Mouse (Mus musculus) MEL (cell line): ENCODE results near the gene Bmp6. TPM values are rescaled to one million over a fixed set of nuclear protein-coding genes. Genes with fewer than 3 reads are reported as not detected.

ENCODE experiments used
- DNase-seq: peaks from one replicate; pipeline ENCODE4 v3.0.0; 2011; ENCODE audit warnings: low read depth, low spot score
- H3K27ac ChIP-seq: 2 replicates; pipeline ENCODE4 v1.5.1; 2012; ENCODE audit warnings: low read depth, mild to moderate bottlenecking, control low read depth, low read length, moderate library complexity; ENCODE audit not compliant: control insufficient read depth
- H3K27me3 ChIP-seq, 2 experiments: fragments of 150-350 bp in 1 of 2; sonication (generic) in 1 of 2; 2 replicates each; pipeline ENCODE4 v1.6.1; 2012; ENCODE audit warnings: low read length in 2 of 2, mild to moderate bottlenecking in 2 of 2, improper control_type of control experiment in 1 of 2, moderate library complexity in 1 of 2; ENCODE audit not compliant: insufficient read depth in 2 of 2, control insufficient read depth in 1 of 2
- H3K36me3 ChIP-seq, 2 experiments: 2 replicates each; pipeline ENCODE4 v1.6.1; 2012 to 2014; ENCODE audit warnings: low read length in 2 of 2, improper control_type of control experiment in 1 of 2, inconsistent platforms in 1 of 2, mild to moderate bottlenecking in 1 of 2; ENCODE audit not compliant: insufficient read depth in 2 of 2, control insufficient read depth in 1 of 2
- H3K4me1 ChIP-seq, 2 experiments: fragments of 150-350 bp in 1 of 2; sonication (generic) in 1 of 2; 2 replicates each; pipeline ENCODE4 v1.6.1; 2012; ENCODE audit warnings: low read length in 2 of 2, improper control_type of control experiment in 1 of 2, mild to moderate bottlenecking in 1 of 2; ENCODE audit not compliant: insufficient read depth in 2 of 2, control insufficient read depth in 1 of 2
- H3K4me3 ChIP-seq, 2 experiments: fragments of 150-350 bp in 1 of 2; sonication (generic) in 1 of 2; 2 replicates each; pipeline ENCODE4 v1.5.1; 2012; ENCODE audit warnings: low read depth in 2 of 2, low read length in 2 of 2, mild to moderate bottlenecking in 2 of 2, moderate library complexity in 2 of 2, control low read depth in 1 of 2, improper control_type of control experiment in 1 of 2; ENCODE audit not compliant: control insufficient read depth in 1 of 2, insufficient read depth in 1 of 2
- H3K79me2 ChIP-seq: 2 replicates; pipeline ENCODE4 v1.6.1; 2012; ENCODE audit warnings: mild to moderate bottlenecking, low read length, moderate library complexity; ENCODE audit not compliant: control insufficient read depth, poor library complexity, insufficient read depth
- H3K9ac ChIP-seq: 2 replicates; pipeline ENCODE4 v1.6.1; 2012; ENCODE audit warnings: low read depth, mild to moderate bottlenecking, control low read depth, low read length, moderate library complexity; ENCODE audit not compliant: control insufficient read depth, poor library complexity, severe bottlenecking
- H3K9me3 ChIP-seq: fragments of 150-350 bp; sonication (generic); replicated peaks from 2 replicates; pipeline ENCODE4 v1.6.1; 2012; ENCODE audit warnings: mild to moderate bottlenecking, low read length, improper control_type of control experiment, moderate library complexity; ENCODE audit not compliant: insufficient read depth
- CHD1 ChIP-seq: IDR thresholded peaks from 2 replicates; pipeline ENCODE4 v1.6.1; 2012; ENCODE audit warnings: low read depth, mild to moderate bottlenecking, inconsistent platforms, low read length, improper control_type of control experiment
- ELF1 ChIP-seq: IDR thresholded peaks from 2 replicates; pipeline ENCODE4 v1.6.1; 2014; ENCODE audit warnings: low read depth, mild to moderate bottlenecking, inconsistent platforms, low read length, improper control_type of control experiment, moderate library complexity
- GABPA ChIP-seq: IDR thresholded peaks from 2 replicates; pipeline ENCODE4 v1.6.1; 2012; ENCODE audit warnings: low read depth, mild to moderate bottlenecking, inconsistent platforms, low read length, improper control_type of control experiment, moderate library complexity
- GATA1 ChIP-seq: IDR thresholded peaks from 2 replicates; pipeline ENCODE4 v1.6.1; 2011; ENCODE audit warnings: low read depth, low read length, improper control_type of control experiment
- JUND ChIP-seq: IDR thresholded peaks from 2 replicates; pipeline ENCODE4 v1.6.1; 2011; ENCODE audit warnings: low read depth, mild to moderate bottlenecking, improper control_type of control experiment, low read length
- KAT2A ChIP-seq: conservative IDR thresholded peaks from 2 replicates; pipeline ENCODE4 v1.6.1; 2012; ENCODE audit warnings: low read depth, low read length, improper control_type of control experiment, inconsistent platforms
- MAX ChIP-seq: IDR thresholded peaks from 2 replicates; pipeline ENCODE4 v1.6.1; 2011; ENCODE audit warnings: low read length, improper control_type of control experiment
- MEF2A ChIP-seq: IDR thresholded peaks from 2 replicates; pipeline ENCODE4 v1.6.1; 2014; ENCODE audit warnings: low read depth, mild to moderate bottlenecking, inconsistent platforms, low read length, improper control_type of control experiment; ENCODE audit not compliant: poor library complexity, insufficient replicate concordance, severe bottlenecking; ENCODE audit errors: extremely low read depth
- MYB ChIP-seq: IDR thresholded peaks from 2 replicates; pipeline ENCODE4 v1.6.1; 2011; ENCODE audit warnings: mild to moderate bottlenecking, low read depth, low read length, improper control_type of control experiment
- MYC ChIP-seq: IDR thresholded peaks from 2 replicates; pipeline ENCODE4 v1.6.1; 2011; ENCODE audit warnings: low read depth, mild to moderate bottlenecking, low read length, improper control_type of control experiment, moderate library complexity
- NELFE ChIP-seq: IDR thresholded peaks from 2 replicates; pipeline ENCODE4 v1.6.1; 2011; ENCODE audit warnings: low read depth, low read length, improper control_type of control experiment
- POLR2A ChIP-seq, 2 experiments: IDR thresholded peaks; 2 replicates each; pipeline ENCODE4 v1.6.1; 2011 to 2012; ENCODE audit warnings: low read length in 2 of 2, mild to moderate bottlenecking in 2 of 2, control low read depth in 1 of 2, improper control_type of control experiment in 1 of 2, low read depth in 1 of 2, moderate library complexity in 1 of 2; ENCODE audit not compliant: control insufficient read depth in 1 of 2, insufficient read depth in 1 of 2, poor library complexity in 1 of 2
- RAD21 ChIP-seq: IDR thresholded peaks from 2 replicates; pipeline ENCODE4 v1.6.1; 2011; ENCODE audit warnings: mild to moderate bottlenecking, low read depth, low read length, improper control_type of control experiment
- RCOR1 ChIP-seq: IDR thresholded peaks from 2 replicates; pipeline ENCODE4 v1.6.1; 2012; ENCODE audit warnings: low read depth, mild to moderate bottlenecking, inconsistent platforms, low read length, improper control_type of control experiment
- SMC3 ChIP-seq: IDR thresholded peaks from 2 replicates; pipeline ENCODE4 v1.6.1; 2011; ENCODE audit warnings: low read depth, low read length, improper control_type of control experiment
- TAL1 ChIP-seq: IDR thresholded peaks from 2 replicates; pipeline ENCODE4 v1.6.1; 2012; ENCODE audit warnings: mild to moderate bottlenecking, inconsistent platforms, low read length, moderate library complexity, mixed read lengths
- TBP ChIP-seq: IDR thresholded peaks from 2 replicates; pipeline ENCODE4 v1.8.0; 2011; ENCODE audit warnings: low read depth, low read length, improper control_type of control experiment
- TCF12 ChIP-seq: IDR thresholded peaks from 2 replicates; pipeline ENCODE4 v1.6.1; 2014; ENCODE audit warnings: low read depth, mild to moderate bottlenecking, inconsistent platforms, low read length, improper control_type of control experiment, moderate library complexity
- USF1 ChIP-seq: IDR thresholded peaks from 2 replicates; pipeline ENCODE4 v1.6.1; 2014; ENCODE audit warnings: low read depth, mild to moderate bottlenecking, inconsistent platforms, low read length, improper control_type of control experiment, moderate library complexity
- USF2 ChIP-seq, 2 experiments: IDR thresholded peaks; 2 replicates each; pipeline ENCODE4 v1.6.1; 2011 to 2012; ENCODE audit warnings: improper control_type of control experiment in 2 of 2, low read length in 2 of 2, borderline replicate concordance in 1 of 2, inconsistent platforms in 1 of 2, low read depth in 1 of 2, mild to moderate bottlenecking in 1 of 2; ENCODE audit not compliant: insufficient read depth in 1 of 2
- ZKSCAN1 ChIP-seq: IDR thresholded peaks from 2 replicates; pipeline ENCODE4 v1.6.1; 2012; ENCODE audit warnings: low read depth, mild to moderate bottlenecking, inconsistent platforms, low read length, improper control_type of control experiment, moderate library complexity
- polyA plus RNA-seq, 2 experiments: library from polyadenylated mRNA; stranded (reverse) in 1 of 2; unstranded in 1 of 2; fragments of >175 nt in 1 of 2; fragments of >200 nt in 1 of 2; gene quantifications; 2 replicates each; pipeline versions ENCODE4 v1.2.1 to v1.2.4; 2012; ENCODE audit warnings: low replicate concordance in 2 of 2, low read depth in 1 of 2; ENCODE audit not compliant: insufficient read length in 2 of 2, insufficient read depth in 1 of 2, missing spikeins in 1 of 2
- total RNA-seq: library from RNA; depleted of rRNA; stranded (reverse); fragments of 300-350 nt; gene quantifications from 2 replicates; pipeline ENCODE4 v1.2.3, GENCODE M21; 2012

Gene Bmp6
- total and polyA plus RNA-seq, 3 experiments, result not detected

- DNase-seq, result no peak
- TF ChIP-seq TBP (no peak), CHD1 (no peak), TAL1 (no peak), MYC (no peak), GATA1 (no peak), RAD21 (no peak), RCOR1 (no peak)
- no peaks in the 10 kb centered on the region for H3K9me3 ChIP-seq
These were observed 42.6 kb downstream of the Bmp6 start for GRCm38 (mm10) chr13:38387453-38388040.

GRCm38 (mm10) chr13:38393444-38393843 is 48.5 kb downstream of the Bmp6 start:
- no peaks in the 10 kb centered on the region for H3K4me1 ChIP-seq
- no peaks in the 10 kb centered on the region for H3K27me3 ChIP-seq
- no peaks in the 10 kb centered on the region for H3K9me3 ChIP-seq
- no peaks in the 10 kb centered on the region for H3K36me3 ChIP-seq
- TF ChIP-seq KAT2A, result no peak
- TF ChIP-seq, all 39 proteins: peak for 0
- H3K9ac ChIP-seq, result no peak overlapping the region
- H3K4me3 ChIP-seq, result no peak overlapping the region
- H3K79me2 ChIP-seq, result no peaks in the 10 kb centered on the region
- no peak for DNase-seq
- no peak overlapping the region for H3K27ac ChIP-seq

More at GRCm38 (mm10) chr13:38387453-38388040, 42.6 kb downstream of the Bmp6 start:
- Histone ChIP-seq H3K4me3 (no peak overlapping the region), H3K4me1 (no peaks in the 10 kb centered on the region), H3K27ac (no peak overlapping the region), H3K9ac (no peak overlapping the region), H3K27me3 (peaks cover 0 to 1% of the 10 kb centered on the region in 2 experiments; a peak in 2 of 4 replicates), H3K79me2 (no peaks in the 10 kb centered on the region), H3K36me3 (no peaks in the 10 kb centered on the region)

- no peaks in the 10 kb centered on the region for H3K27me3 ChIP-seq
- DNase-seq, result no peak
- no peak overlapping the region for H3K9ac ChIP-seq
- no peaks in the 10 kb centered on the region for H3K79me2 ChIP-seq
- H3K36me3 ChIP-seq, result no peaks in the 10 kb centered on the region
- H3K27ac ChIP-seq, result no peak overlapping the region
- no peak for TF ChIP-seq TBP
- no peak for TF ChIP-seq TAL1
- no peak for TF ChIP-seq ZKSCAN1
- no peak for TF ChIP-seq CHD1
- no peak for TF ChIP-seq JUND
- no peak for TF ChIP-seq POLR2A (IDR thresholded peaks at IDR 0.05; ENCODE audit: control insufficient read depth in 1 of 2, insufficient read depth in 1 of 2, low read depth in 1 of 2, low read length in 2 of 2, poor library complexity in 1 of 2)
- TF ChIP-seq TCF12, result no peak
- TF ChIP-seq USF1, result no peak
- no peak for TF ChIP-seq MAX
- no peak for TF ChIP-seq NELFE
- no peak for TF ChIP-seq USF2 (IDR thresholded peaks at IDR 0.05; ENCODE audit: borderline replicate concordance in 1 of 2, insufficient read depth in 1 of 2, low read depth in 1 of 2, low read length in 2 of 2)
- TF ChIP-seq SMC3, result no peak
- TF ChIP-seq MYB, result no peak
- TF ChIP-seq KAT2A, result no peak
- no peak for TF ChIP-seq GABPA
- no peak for TF ChIP-seq MEF2A
- no peak for TF ChIP-seq ELF1
- no peak overlapping the region for H3K4me3 ChIP-seq
- H3K9me3 ChIP-seq, result no peaks in the 10 kb centered on the region
- no peaks in the 10 kb centered on the region for H3K4me1 ChIP-seq
These were observed 50.1 kb downstream of the Bmp6 start for GRCm38 (mm10) chr13:38395026-38395425.
